Mouse (Mus musculus) left cerebral cortex, adult 2 months (tissue): ENCODE measurements at regions not wholly inside any gene's neighbourhood (a gene's known extent, or its start where the extent isn't known, plus 50 kb on each side); places are given as distances from the start of the nearest gene placed in this dataset.

ENCODE experiments used
- DNase-seq, 2 experiments: peaks; one replicate each; pipeline ENCODE4 v3.0.0; 2021 to 2022; ENCODE audit warnings: low spot score in 2 of 2, mixed read lengths in 1 of 2; ENCODE audit errors: extremely low spot score in 1 of 2
- H3K27ac ChIP-seq: fragments of 200-600 bp; 2 replicates; pipeline ENCODE4 v1.8.1; 2022
- H3K4me3 ChIP-seq: fragments of 200-600 bp; 2 replicates; pipeline ENCODE4 v1.8.1; 2022
- CTCF ChIP-seq: fragments of 200-600 bp; IDR thresholded peaks from 2 replicates; pipeline ENCODE4 v1.8.1; 2022; ENCODE audit warnings: antibody characterized with exemption, mild to moderate bottlenecking, moderate library complexity
- intact Hi-C: fragments of 180-260 bp; cut with DNase I; formaldehyde crosslinking; loops from one replicate; pipeline ENCODE4 v1.15.1; 2025

- Histone ChIP-seq H3K27ac (no peak overlapping the region), H3K4me3 (no peak overlapping the region)
- intact Hi-C loops = no loop called here
- no peak for TF ChIP-seq CTCF
- no peak for DNase-seq
Measured at GRCm38 (mm10) chr13:115911524-115912459, 397.7 kb downstream of the Isl1 start.

- H3K27ac ChIP-seq = no peak overlapping the region
Measured at GRCm38 (mm10) chr13:115910866-115911449, 398.5 kb downstream of the Isl1 start.

GRCm38 (mm10) chr13:115880616-115881015 lies 428.9 kb downstream of the Isl1 start:
- DNase-seq = no peak
- H3K27ac ChIP-seq = no peak overlapping the region
- H3K4me3 ChIP-seq = no peak overlapping the region
- TF ChIP-seq CTCF = no peak
- intact Hi-C loops = no loop called here

More at GRCm38 (mm10) chr13:115910866-115911449, 398.5 kb downstream of the Isl1 start:
- H3K4me3 ChIP-seq = no peak overlapping the region
- no peak for DNase-seq
- TF ChIP-seq CTCF = no peak
- intact Hi-C loops = no loop called here

GRCm38 (mm10) chr13:115860480-115860879 lies 449.0 kb downstream of the Isl1 start:
- intact Hi-C loops = no loop called here
- Histone ChIP-seq H3K27ac (no peak overlapping the region), H3K4me3 (no peak overlapping the region)
- no peak for DNase-seq
- TF ChIP-seq CTCF = no peak

GRCm38 (mm10) chr13:115856632-115857031 lies 452.9 kb downstream of the Isl1 start:
- intact Hi-C loops = no loop called here
- DNase-seq = no peak
- H3K4me3 ChIP-seq = no peak overlapping the region
- TF ChIP-seq CTCF = no peak
- H3K27ac ChIP-seq = no peak overlapping the region

- intact Hi-C loops = no loop called here
- H3K27ac ChIP-seq = no peak overlapping the region
- DNase-seq = no peak
- TF ChIP-seq CTCF = no peak
- H3K4me3 ChIP-seq = no peak overlapping the region
Measured at GRCm38 (mm10) chr13:115852689-115853356, 456.7 kb downstream of the Isl1 start.

- Histone ChIP-seq H3K4me3 (no peak overlapping the region), H3K27ac (no peak overlapping the region)
- DNase-seq = no peak
- no peak for TF ChIP-seq CTCF
- intact Hi-C loops = no loop called here
Measured at GRCm38 (mm10) chr13:115843121-115843520, 466.4 kb downstream of the Isl1 start.

- intact Hi-C loops = no loop called here
- DNase-seq = no peak
- Histone ChIP-seq H3K4me3 (no peak overlapping the region), H3K27ac (no peak overlapping the region)
- TF ChIP-seq CTCF = no peak
Measured at GRCm38 (mm10) chr13:115836203-115836768, 473.2 kb downstream of the Isl1 start.

- Histone ChIP-seq H3K4me3 (no peak overlapping the region), H3K27ac (no peak overlapping the region)
- intact Hi-C loops = no loop called here
- DNase-seq = no peak
- no peak for TF ChIP-seq CTCF
Measured at GRCm38 (mm10) chr13:115825191-115825590, 484.3 kb downstream of the Isl1 start.

- intact Hi-C loops = no loop called here
- Histone ChIP-seq H3K27ac (no peak overlapping the region), H3K4me3 (no peak overlapping the region)
- TF ChIP-seq CTCF = no peak
- no peak for DNase-seq
Measured at GRCm38 (mm10) chr13:115822527-115822926, 487.0 kb downstream of the Isl1 start.

GRCm38 (mm10) chr13:115814211-115814610 lies 495.3 kb downstream of the Isl1 start:
- Histone ChIP-seq H3K27ac (no peak overlapping the region), H3K4me3 (no peak overlapping the region)
- no peak for TF ChIP-seq CTCF
- intact Hi-C loops = no loop called here
- no peak for DNase-seq

GRCm38 (mm10) chr13:115799294-115799693 lies 510.2 kb downstream of the Isl1 start:
- Histone ChIP-seq H3K27ac (no peak overlapping the region), H3K4me3 (no peak overlapping the region)
- TF ChIP-seq CTCF = no peak
- no peak for DNase-seq
- intact Hi-C loops = no loop called here
